Mouse (Mus musculus) frontal cortex, adult 2 months (tissue): Measurements from ENCODE around the gene Krtap1-5. TPM values are rescaled to one million over a fixed set of nuclear protein-coding genes. Genes with fewer than 3 reads are reported as not detected.
A peak's percentile ranks its signal among the peaks of the same experiment; 100 is the strongest.
"Not testable (repeated sequence)": the region's sequence is repeated elsewhere in the genome, so short reads cannot be mapped to it uniquely, and the experiment has no call there.

Experiments used
- DNase-seq, 2 experiments: peaks; one replicate each; pipeline ENCODE4 v3.0.0; 2022; ENCODE audit warnings: low spot score in 1 of 2; ENCODE audit errors: extremely low spot score in 1 of 2
- polyA plus RNA-seq: library from polyadenylated mRNA; depleted of rRNA; stranded (reverse); fragments of >200 nt; gene quantifications from 2 replicates; pipeline ENCODE4 v1.2.3, GENCODE M21; 2012; rRNA removed

Gene Krtap1-5
- polyA plus RNA-seq = not detected in 2 replicates

DNA sequence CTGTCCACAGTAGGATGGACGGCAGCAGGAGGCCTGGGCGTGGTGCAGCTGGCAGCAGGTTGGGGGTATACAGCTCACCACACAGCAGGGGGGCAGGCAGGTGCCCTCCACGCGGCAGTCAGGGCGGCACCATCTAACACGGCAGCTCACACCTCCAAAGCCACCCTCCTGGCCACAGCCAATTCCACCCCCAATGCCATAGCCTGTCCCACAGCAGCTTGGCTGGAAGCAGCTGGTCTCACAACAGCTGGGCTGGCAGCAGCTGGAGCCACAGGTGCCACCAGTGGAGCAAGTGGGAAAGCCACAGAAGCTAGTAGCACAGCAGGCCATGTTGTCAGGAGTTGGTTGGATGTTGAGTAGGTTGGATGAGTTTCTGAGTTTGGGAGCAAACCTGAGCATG lies at the start of gene Krtap1-5:
TSS of gene Krtap1-5 (minus strand) at position 381 of the 400 bp plus-strand sequence.
- no peak for DNase-seq

- no peak for DNase-seq
Measured at GRCm38 (mm10) chr11:99628138-99628537, 47.3 kb upstream of the Krtap1-5 start, which contains the start of gene Krtap4-1. Gene Krtap4-1 (minus strand): TSS chr11:99628238.

- DNase-seq = no peak
Measured at GRCm38 (mm10) chr11:99620335-99620734, 39.5 kb upstream of the Krtap1-5 start, which contains the start of gene Gm11562. Gene Gm11562 (minus strand): TSS chr11:99620435.

DNA sequence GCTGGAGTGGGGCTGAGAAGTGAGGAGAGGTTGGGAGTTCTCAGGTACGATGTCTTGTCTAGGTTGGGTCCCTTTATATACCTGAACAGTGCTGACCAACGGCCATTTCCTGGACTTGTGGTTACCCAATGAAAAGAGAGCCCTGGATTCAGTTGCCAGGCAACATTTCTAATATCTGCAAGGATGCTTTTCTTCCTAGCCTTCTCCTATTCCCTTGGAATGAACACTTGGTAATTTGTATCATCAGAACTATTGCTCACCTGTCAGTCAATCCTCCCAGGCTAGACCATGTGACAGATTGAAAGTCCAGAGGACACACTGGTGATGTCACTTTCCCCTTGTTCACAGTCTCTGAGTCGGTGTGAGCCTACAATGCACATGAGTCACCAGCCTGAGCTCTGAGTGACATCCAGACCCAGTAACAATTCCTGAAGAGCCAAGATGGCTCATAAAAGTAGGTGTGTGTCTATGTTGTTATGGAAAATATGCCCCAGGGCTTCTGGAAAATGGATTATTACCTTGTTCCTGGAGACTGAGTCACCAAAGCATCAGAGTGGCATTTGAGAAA lies 34.1 kb upstream of the Krtap1-5 start, which contains the start of gene Krtap2-4:
TSS of gene Krtap2-4 (minus strand) at position 51 of the 568 bp plus-strand sequence.
- no peak for DNase-seq

GRCm38 (mm10) chr11:99610089-99610488 lies 29.3 kb upstream of the Krtap1-5 start, which contains the start of gene Gm11937:
Gene Gm11937 (minus strand): TSS chr11:99610189.
- not testable (repeated sequence) for DNase-seq

DNA sequence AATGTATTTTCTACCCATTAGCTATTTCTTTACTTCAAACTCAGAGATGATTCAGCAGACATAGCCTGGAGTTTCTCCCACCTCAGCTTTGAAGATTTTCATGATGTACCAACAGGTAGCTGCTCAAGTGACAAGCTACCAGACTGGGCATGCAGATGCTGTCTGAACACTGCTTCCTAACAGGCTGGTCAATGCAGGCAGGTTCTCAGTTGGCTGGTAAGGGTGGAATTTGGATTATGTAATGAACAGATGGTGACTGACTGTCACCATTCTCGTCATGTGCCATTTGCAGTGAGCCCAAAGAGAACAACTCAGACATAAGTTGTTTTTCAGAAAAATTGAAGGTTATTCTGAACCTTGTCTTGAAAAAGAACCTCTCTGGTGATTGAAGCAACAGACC lies 28.3 kb upstream of the Krtap1-5 start:
- DNase-seq = peak; percentile 46 to 61

DNA sequence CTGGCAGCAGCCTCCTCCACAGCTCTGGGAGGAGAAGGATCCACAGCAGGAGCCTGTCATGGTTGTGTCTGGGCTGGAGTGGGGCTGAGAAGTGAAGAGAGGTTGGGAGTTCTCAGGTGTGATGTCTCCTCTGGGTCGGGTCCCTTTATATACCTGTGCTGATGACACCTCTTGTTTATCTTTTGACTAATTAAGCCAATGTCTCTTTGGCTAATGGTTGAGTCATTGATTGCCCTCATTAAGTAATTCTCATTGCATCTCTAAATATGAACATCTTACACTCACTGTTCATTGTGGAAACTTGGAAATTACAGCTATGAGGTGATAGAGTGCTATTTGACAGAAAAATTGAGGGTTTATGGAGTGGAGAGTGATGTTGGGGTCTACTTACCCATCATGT lies 22.4 kb upstream of the Krtap1-5 start, which contains the start of gene Gm11938:
TSS of gene Gm11938 (minus strand) at position 101 of the 400 bp plus-strand sequence.
- DNase-seq = not testable (repeated sequence)

- DNase-seq = not testable (repeated sequence)
Measured at GRCm38 (mm10) chr11:99597742-99598141, 16.9 kb upstream of the Krtap1-5 start, which contains the start of gene Krtap9-3. Gene Krtap9-3 (minus strand): TSS chr11:99598105.

DNA sequence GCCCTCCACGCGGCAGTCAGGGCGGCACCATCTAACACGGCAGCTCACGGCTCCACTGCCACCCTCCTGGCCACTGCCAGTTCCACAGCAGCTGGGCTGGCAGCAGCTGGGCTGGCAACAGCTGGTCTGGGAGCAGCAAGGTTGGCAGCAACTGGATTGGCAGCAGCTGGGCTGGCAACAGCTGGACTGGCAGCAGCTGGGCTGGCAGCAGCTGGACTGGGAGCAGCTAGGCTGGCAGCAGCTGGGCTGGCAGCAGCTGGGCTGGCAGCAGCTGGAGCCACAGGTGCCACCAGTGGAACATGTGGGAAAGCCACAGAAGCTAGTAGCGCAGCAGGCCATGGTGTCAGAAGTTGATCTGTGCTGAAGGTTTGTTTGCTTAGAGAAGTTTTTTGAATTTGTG lies 10.2 kb upstream of the Krtap1-5 start, which contains the start of gene Krtap1-3:
TSS of gene Krtap1-3 (minus strand) at position 359 of the 400 bp plus-strand sequence.
- no peak for DNase-seq

DNA sequence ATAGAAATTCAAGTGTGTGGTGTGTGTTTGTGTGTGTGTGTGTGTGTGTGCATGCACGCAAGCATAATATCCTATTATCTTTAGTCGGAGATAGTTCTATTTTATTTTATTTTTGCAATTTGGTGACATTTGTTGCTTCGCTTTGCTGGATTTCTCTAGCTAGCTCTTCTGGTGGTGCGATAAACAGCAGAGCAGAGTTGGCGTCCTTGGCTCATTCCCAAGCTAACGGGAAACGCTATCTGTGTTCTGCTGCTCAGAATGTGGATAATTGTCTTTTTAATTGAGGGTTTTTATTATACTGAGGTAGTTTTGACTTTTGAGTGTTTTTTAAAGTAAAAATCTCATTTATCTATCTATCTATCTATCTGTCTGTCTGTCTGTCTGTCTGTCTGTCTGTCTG lies 4.3 kb upstream of the Krtap1-5 start:
- peak in 1 of 2 experiments; percentile 42 for DNase-seq

DNA sequence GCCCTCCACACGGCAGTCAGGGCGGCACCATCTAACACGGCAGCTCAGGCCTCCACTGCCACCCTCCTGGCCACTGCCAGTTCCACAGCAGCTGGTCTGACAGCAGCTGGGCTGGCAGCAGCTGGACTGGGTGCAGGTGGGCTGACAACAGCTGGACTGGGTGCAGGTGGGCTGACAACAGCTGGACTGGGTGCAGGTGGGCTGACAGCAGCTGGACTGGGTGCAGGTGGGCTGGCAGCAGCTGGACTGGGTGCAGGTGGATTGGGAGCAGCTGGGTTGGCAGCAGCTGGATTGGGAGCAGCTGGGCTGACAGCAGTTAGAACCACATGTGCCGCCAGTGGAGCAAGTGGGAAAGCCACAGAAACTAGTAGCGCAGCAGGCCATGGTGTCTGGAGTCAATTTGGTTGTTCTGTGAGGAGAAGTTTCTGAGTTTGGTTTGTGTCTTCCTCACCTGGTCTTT lies 2.5 kb upstream of the Krtap1-5 start, which contains the start of gene Krtap1-4:
TSS of gene Krtap1-4 (minus strand) at position 410 of the 460 bp plus-strand sequence.
- DNase-seq = no peak

DNA sequence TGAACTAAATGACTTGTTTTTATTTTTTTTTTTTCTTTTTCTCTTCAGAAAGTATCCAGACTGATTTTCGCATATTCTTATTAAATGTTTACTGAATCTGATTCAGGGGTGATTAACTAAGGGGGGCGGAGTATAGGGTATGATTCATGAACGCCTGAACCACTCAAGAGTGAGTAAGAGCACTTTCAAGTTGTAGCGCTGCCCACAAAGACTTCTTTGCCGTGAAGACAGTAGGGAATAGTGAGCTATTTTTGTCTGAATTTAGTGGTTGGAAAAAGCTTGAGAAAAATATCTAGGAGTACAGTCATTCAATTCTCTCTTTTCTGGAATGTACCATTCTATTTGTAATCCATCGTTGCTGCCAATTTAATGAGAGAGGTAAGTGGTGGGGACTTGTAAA lies 748 bp upstream of the Krtap1-5 start:
- DNase-seq = peak in 1 of 2 experiments; percentile 51

DNA sequence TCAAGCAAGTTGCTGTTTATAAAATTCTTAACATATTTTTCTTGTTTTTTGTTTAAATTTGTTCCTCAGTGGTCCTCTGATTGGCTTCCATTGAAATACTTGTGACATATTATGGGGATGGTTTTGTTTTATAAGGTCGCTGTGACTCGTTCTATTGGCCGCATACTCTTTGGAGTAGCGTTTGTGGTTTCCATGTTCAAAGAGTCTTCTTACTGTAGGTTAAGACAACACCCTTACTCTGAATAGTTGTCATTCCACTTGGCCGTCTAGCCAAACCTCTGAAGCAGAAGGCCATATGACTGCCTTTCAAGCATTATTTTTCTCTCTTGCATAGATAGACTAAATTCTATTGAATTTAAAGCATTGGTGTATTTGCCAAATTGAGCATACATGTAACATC lies 235 bp upstream of the Krtap1-5 start:
- no peak for DNase-seq

- DNase-seq = peak in 1 of 2 experiments; percentile 82
Measured at GRCm38 (mm10) chr11:99574106-99574505, 6.7 kb downstream of the Krtap1-5 start.

GRCm38 (mm10) chr11:99573164-99573563 lies 7.7 kb downstream of the Krtap1-5 start:
- peak in 1 of 2 experiments; percentile 44 for DNase-seq

- no peak for DNase-seq
Measured at GRCm38 (mm10) chr11:99566530-99566929, 14.3 kb downstream of the Krtap1-5 start, which contains the start of gene Krtap3-1. Gene Krtap3-1 (minus strand): TSS chr11:99566630.

- no peak for DNase-seq
Measured at GRCm38 (mm10) chr11:99562580-99562979, 18.2 kb downstream of the Krtap1-5 start.

DNA sequence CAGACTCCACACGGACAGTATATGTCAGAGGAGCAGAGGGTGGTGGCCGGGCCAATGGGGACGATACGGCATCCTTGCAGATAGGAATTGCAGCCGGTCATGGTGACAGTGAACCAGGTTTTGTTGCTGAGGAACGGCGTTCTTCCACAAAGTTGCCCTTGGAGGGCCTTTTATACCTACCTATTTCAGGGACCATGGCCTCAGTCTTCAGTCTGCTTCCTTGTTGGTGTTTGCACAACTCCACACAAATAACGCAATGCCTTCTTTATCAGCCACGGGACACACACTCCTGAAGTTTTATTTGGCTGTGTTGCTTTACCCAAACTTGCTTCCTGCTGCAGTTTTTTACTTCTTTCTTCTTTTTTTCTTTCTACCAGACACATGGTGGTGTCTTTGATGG lies 21.4 kb downstream of the Krtap1-5 start, which contains the start of gene Gm11939:
TSS of gene Gm11939 (minus strand) at position 101 of the 400 bp plus-strand sequence.
- DNase-seq = no peak

- DNase-seq = no peak
Measured at GRCm38 (mm10) chr11:99557976-99558745, 22.7 kb downstream of the Krtap1-5 start.

GRCm38 (mm10) chr11:99556753-99557152 lies 24.1 kb downstream of the Krtap1-5 start, which contains the start of gene Krtap3-2:
Gene Krtap3-2 (minus strand): TSS chr11:99556853.
- no peak for DNase-seq

DNA sequence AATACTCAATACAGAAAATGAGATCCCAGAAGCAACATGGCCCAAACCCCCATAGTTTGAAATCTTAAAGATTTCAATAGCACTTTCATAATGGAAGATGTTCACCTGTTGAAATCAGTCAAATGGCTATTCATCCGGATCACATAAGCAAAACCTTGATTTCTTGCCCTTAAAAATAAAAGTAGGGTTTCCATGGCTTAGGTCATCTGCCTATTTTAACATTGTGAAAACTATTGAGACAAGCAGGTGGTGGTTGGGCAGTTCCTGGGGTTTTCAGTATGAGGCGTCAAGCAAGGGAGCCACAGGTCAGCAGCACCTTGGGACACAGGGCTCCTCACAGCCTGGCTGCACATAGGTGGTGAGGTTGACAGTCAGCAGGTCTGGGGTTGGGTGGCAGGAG lies 24.6 kb downstream of the Krtap1-5 start:
- no peak for DNase-seq
